Mouse (Mus musculus): ENCODE results near the gene Trim31. TPM values are rescaled to one million over a fixed set of nuclear protein-coding genes. Genes with fewer than 3 reads are reported as not detected.

Trim31 gene
- polyA plus RNA-seq, 1 experiment from 2014 or later = not detected

DNA sequence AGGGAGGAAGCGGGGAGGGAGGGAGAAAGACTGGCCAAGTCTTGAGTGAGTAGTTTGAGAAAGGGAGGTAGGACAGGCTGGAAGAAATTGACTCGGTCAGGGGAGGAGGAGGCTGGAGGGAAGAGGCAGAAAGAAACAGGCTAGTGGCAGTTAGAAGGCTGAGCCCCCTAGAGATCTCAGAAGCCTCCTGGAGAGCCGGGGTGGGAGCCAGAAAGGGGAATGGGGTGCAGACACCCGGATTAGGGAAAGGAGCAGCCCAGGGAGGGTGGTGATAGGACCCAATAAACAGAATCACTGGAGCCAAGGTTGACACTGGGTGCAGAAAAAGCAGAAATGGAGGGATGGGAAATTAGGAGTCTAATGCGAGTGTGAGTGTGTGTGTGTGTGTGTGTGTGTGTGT, 45.8 kb downstream of the Trim31 start:
- 19% methylated on average over 5 of the region's 5 CpGs for WGBS
- Histone ChIP-seq H3K4me1 (ENCODE audit: control insufficient read depth, insufficient read depth, low read length) (peaks cover 12% of the 10 kb centered on the region), H3K27me3 (ENCODE audit: control insufficient read depth, insufficient read depth, low read length) (peaks cover 38% of the 10 kb centered on the region), H3K4me2 (ENCODE audit: low read depth, severe bottlenecking) (0 out of 2 replicates have a peak overlapping the region, but pooled peaks have one; percentile 67), H3K27ac (replicated peaks; ENCODE audit: low read depth, low read length) (no peak overlapping the region), H3K9ac (ENCODE audit: low read length) (no peak overlapping the region), H3K36me3 (ENCODE audit: control insufficient read depth, insufficient read depth, low read length) (no peaks in the 10 kb centered on the region), H3K9me3 (ENCODE audit: control insufficient read depth, low read length) (no peaks in the 10 kb centered on the region), H3K4me3 (ENCODE audit: low read depth, low read length) (no peak overlapping the region)
- DNase-seq (ENCODE audit: low spot score) = no peak
- no peak for ATAC-seq (ENCODE audit: insufficient number of reproducible peaks, low FRiP score, low TSS enrichment, low read depth)

DNA sequence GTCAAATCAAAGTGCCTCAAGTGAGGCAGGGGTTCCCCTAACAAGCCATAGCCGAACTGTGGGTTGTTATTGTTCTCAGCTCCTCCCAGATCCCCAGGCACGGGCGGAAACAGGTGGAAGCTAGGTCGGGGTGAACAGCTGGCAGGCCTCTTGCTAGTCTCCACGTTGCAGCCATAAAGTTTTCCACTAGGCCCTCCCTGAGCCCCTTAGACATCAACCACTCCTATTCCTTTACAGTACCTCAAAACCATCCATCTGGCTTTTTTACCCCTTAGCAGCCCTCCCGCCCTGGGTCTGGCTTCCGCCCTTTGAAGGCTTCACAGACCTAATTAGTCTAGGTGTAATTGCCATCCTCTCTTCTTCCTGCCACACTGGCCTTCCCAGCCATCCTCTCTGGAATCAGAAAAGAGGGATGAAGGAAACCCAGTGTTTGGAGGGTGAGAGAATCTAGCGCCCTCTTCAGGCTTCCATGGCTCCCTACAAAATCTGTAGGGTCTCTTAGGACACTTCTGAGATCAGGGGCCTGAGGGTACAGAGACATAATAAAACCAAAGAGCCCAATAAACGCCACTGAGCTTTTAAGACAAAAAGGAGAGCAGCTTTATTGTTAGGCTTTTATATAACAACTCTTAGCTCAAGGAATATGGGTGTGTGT, 46.3 kb downstream of the Trim31 start:
- peak; percentile 60 for DNase-seq (ENCODE audit: low spot score)
- 3% methylated on average over 9 of the region's 9 CpGs for WGBS
- no peak overlapping the region for H3K27ac ChIP-seq (replicated peaks; ENCODE audit: low read depth, low read length)
- no peak overlapping the region for H3K4me3 ChIP-seq (ENCODE audit: low read depth, low read length)
- H3K9me3 ChIP-seq (ENCODE audit: control insufficient read depth, low read length) = no peaks in the 10 kb centered on the region
- peaks cover 12% of the 10 kb centered on the region for H3K4me1 ChIP-seq (ENCODE audit: control insufficient read depth, insufficient read depth, low read length)
- no peak overlapping the region for H3K4me2 ChIP-seq (ENCODE audit: low read depth, severe bottlenecking)
- no peaks in the 10 kb centered on the region for H3K36me3 ChIP-seq (ENCODE audit: control insufficient read depth, insufficient read depth, low read length)
- peaks cover 38% of the 10 kb centered on the region for H3K27me3 ChIP-seq (ENCODE audit: control insufficient read depth, insufficient read depth, low read length)
- no peak overlapping the region for H3K9ac ChIP-seq (ENCODE audit: low read length)
- ATAC-seq (ENCODE audit: insufficient number of reproducible peaks, low FRiP score, low TSS enrichment, low read depth) = peak; percentile 52; the same call in 1 of the 2 replicates

GRCm38 (mm10) chr17:36947051-36947819, 49.3 kb downstream of the Trim31 start:
- H3K27me3 ChIP-seq (ENCODE audit: control insufficient read depth, insufficient read depth, low read length) = peaks cover 29% of the 10 kb centered on the region
- ATAC-seq (ENCODE audit: insufficient number of reproducible peaks, low FRiP score, low TSS enrichment, low read depth) (peak; percentile 40), DNase-seq (ENCODE audit: low spot score) (peak; percentile 68)
- peak overlapping the region; percentile 94 for H3K4me2 ChIP-seq (ENCODE audit: low read depth, severe bottlenecking)
- no peaks in the 10 kb centered on the region for H3K36me3 ChIP-seq (ENCODE audit: control insufficient read depth, insufficient read depth, low read length)
- peaks cover 14% of the 10 kb centered on the region for H3K4me1 ChIP-seq (ENCODE audit: control insufficient read depth, insufficient read depth, low read length)
- WGBS = 2% methylated on average over 62 of the region's 62 CpGs
- H3K4me3 ChIP-seq (ENCODE audit: low read depth, low read length) = peak overlapping the region; percentile 42
- peak overlapping the region; percentile 70 for H3K9ac ChIP-seq (ENCODE audit: low read length)
- no peak overlapping the region for H3K27ac ChIP-seq (replicated peaks; ENCODE audit: low read depth, low read length)
- no peaks in the 10 kb centered on the region for H3K9me3 ChIP-seq (ENCODE audit: control insufficient read depth, low read length)

- Histone ChIP-seq H3K9ac (ENCODE audit: low read length) (no peak overlapping the region), H3K9me3 (ENCODE audit: control insufficient read depth, low read length) (no peaks in the 10 kb centered on the region), H3K4me2 (ENCODE audit: low read depth, severe bottlenecking) (no peak overlapping the region), H3K4me3 (ENCODE audit: low read depth, low read length) (no peak overlapping the region), H3K27ac (replicated peaks; ENCODE audit: low read depth, low read length) (no peak overlapping the region), H3K4me1 (ENCODE audit: control insufficient read depth, insufficient read depth, low read length) (peaks cover 10% of the 10 kb centered on the region), H3K27me3 (ENCODE audit: control insufficient read depth, insufficient read depth, low read length) (peaks cover 19% of the 10 kb centered on the region), H3K36me3 (ENCODE audit: control insufficient read depth, insufficient read depth, low read length) (no peaks in the 10 kb centered on the region)
- ATAC-seq (ENCODE audit: insufficient number of reproducible peaks, low FRiP score, low TSS enrichment, low read depth) (no peak), DNase-seq (ENCODE audit: low spot score) (no peak)
- 94% methylated on average over 1 of the region's 1 CpGs for WGBS
Measured at GRCm38 (mm10) chr17:36948286-36948685, 50.4 kb downstream of the Trim31 start.

DNA sequence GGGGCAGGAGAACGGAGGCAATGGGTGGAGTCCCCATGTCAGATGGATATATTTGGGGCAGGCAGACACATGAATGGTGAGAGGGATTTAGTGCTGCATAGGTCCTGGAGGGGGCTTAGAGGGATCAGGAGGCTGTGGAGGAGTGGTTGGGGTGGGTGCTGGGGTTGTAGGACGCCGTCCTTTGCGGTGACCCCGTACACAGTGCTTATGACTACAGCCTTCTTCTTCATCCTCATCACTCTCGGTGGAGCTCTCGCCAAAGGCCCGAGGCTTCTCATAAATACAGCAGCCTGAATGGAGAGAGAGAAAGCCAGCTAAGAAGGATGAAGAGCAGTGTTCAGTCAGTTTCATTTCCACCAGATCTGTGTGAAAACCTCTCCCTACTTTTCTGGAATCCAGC, 51.3 kb downstream of the Trim31 start:
- Histone ChIP-seq H3K9me3 (ENCODE audit: control insufficient read depth, low read length) (no peaks in the 10 kb centered on the region), H3K4me3 (ENCODE audit: low read depth, low read length) (no peak overlapping the region), H3K4me2 (ENCODE audit: low read depth, severe bottlenecking) (no peak overlapping the region), H3K27ac (replicated peaks; ENCODE audit: low read depth, low read length) (no peak overlapping the region), H3K9ac (ENCODE audit: low read length) (no peak overlapping the region), H3K27me3 (ENCODE audit: control insufficient read depth, insufficient read depth, low read length) (peaks cover 15% of the 10 kb centered on the region), H3K4me1 (ENCODE audit: control insufficient read depth, insufficient read depth, low read length) (peaks cover 5% of the 10 kb centered on the region; the same call in 1 of the 2 replicates), H3K36me3 (ENCODE audit: control insufficient read depth, insufficient read depth, low read length) (no peaks in the 10 kb centered on the region)
- ATAC-seq (ENCODE audit: insufficient number of reproducible peaks, low FRiP score, low TSS enrichment, low read depth) (no peak), DNase-seq (ENCODE audit: low spot score) (no peak)
- 94% methylated on average over 8 of the region's 8 CpGs for WGBS

DNA sequence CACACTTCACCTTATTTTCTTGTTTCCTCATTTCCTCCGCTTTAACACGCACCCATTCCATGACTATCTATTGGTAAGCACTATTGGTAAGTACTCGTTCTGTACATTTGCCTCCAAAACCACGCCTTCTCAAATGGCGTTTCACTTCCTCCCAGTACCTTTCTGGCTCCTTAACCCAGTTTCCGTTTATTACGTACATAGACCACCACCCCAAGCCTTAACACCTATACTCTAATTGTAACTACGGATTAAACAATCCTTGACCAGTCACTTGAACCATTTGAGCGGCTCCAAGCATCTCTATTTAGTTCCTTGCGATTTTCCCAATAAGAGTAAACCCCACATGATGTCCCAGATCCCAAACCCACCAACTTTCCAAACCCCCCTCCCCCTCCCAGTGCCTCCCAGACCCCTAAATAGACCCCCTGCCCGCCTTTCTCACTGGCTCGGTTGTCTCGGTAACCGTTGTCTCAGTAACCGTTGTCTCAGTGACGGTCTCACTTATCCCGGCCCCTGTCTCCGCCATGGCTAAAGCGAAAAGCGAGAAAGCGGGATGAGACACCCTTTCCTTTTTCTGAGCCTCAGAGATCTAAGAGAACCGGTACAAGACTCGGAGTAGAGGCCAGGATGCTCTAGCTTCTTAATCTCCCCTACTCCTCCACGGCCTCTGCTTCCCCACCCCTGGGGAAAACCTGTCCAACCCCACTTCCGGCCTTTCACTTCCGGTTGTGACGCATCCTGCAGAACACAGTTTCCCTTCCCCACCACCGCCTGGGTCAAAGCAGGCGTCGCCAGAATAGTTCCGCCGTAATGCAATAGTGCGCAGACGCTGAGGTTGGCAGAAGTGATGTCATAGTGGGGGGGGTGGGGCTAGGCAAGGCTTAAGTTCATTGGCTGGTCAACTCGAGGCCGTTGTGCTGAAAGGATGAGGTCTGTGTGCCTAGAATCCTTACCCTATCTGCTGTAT, 53.3 kb downstream of the Trim31 start, which contains the start of gene Ppp1r11:
TSS of gene Ppp1r11 (minus strand) at position 761 of the 967 bp plus-strand sequence.
- 3% methylated on average over 36 of the region's 36 CpGs for WGBS
- no peak within 1 kb of the TSS for H3K27ac ChIP-seq (replicated peaks; ENCODE audit: low read depth, low read length)

DNA sequence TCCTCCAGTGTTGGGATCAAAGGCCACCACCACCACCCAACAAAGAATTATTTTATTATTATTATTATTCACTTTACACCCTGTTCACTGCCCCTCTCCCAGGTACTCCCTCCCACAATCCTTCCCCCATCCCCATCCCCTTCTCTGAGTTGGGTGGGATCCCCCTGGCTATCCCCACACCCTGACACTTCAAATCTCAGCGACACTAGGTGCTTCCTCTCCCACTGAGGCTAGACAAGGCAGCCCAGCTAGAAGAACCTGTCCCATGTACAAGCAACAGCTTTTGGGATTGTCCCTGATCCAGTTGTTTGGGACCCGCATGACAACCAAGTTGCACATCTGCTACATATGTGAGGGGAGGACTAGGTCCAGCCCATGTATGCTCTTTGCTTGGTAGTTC, 54.7 kb downstream of the Trim31 start:
- 92% methylated on average over 2 of the region's 2 CpGs for whole genome bisulfite sequencing
- DNase-seq (ENCODE audit: low spot score) = no peak
- Histone ChIP-seq H3K9me3 (ENCODE audit: control insufficient read depth, low read length) (no peaks in the 10 kb centered on the region), H3K4me1 (ENCODE audit: control insufficient read depth, insufficient read depth, low read length) (peaks cover 5% of the 10 kb centered on the region; the same call in 1 of the 2 replicates), H3K4me3 (ENCODE audit: low read depth, low read length) (no peak overlapping the region), H3K27me3 (ENCODE audit: control insufficient read depth, insufficient read depth, low read length) (no peaks in the 10 kb centered on the region), H3K27ac (replicated peaks; ENCODE audit: low read depth, low read length) (no peak overlapping the region), H3K4me2 (ENCODE audit: low read depth, severe bottlenecking) (no peak overlapping the region), H3K36me3 (ENCODE audit: control insufficient read depth, insufficient read depth, low read length) (no peaks in the 10 kb centered on the region), H3K9ac (ENCODE audit: low read length) (no peak overlapping the region)
- no peak for ATAC-seq (ENCODE audit: insufficient number of reproducible peaks, low FRiP score, low TSS enrichment, low read depth)

More for the DNA sequence above, 53.3 kb downstream of the Trim31 start, which contains the start of gene Ppp1r11:
- Histone ChIP-seq H3K9ac (ENCODE audit: low read length) (peak within 1 kb of the TSS; percentile 59), H3K4me2 (ENCODE audit: low read depth, severe bottlenecking) (peak within 1 kb of the TSS; percentile 66), H3K36me3 (ENCODE audit: control insufficient read depth, insufficient read depth, low read length) (no peaks in the 10 kb centered on the region), H3K27me3 (ENCODE audit: control insufficient read depth, insufficient read depth, low read length) (peaks cover 1% of the 10 kb centered on the region; the same call in 1 of the 2 replicates), H3K9me3 (ENCODE audit: control insufficient read depth, low read length) (no peaks in the 10 kb centered on the region), H3K4me3 (ENCODE audit: low read depth, low read length) (peak within 1 kb of the TSS; percentile 56), H3K4me1 (ENCODE audit: control insufficient read depth, insufficient read depth, low read length) (0 out of 2 replicates have a peak, but pooled peaks cover 2% of the 10 kb centered on the region)
- peak; percentile 96 for DNase-seq (ENCODE audit: low spot score)
- peak; percentile 93 for ATAC-seq (ENCODE audit: insufficient number of reproducible peaks, low FRiP score, low TSS enrichment, low read depth)

DNA sequence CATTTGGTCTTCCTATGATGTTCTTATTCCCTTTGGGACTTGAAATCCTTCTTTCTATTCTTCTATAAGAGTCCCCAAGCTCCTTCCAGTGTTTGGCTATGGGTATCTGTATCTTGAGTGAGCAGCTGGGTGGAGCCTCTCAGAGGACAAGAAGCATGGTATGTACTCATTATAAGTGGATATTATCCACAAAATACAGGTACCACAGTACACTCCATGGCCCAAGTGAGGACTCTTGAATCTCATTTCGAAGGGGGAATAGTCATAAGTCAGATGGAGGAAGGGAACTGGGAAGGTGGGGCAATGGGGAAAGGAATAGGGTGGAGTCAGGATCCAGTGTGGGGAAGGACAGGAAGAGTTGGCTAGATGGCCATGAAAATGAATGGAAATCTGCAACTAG, 55.1 kb downstream of the Trim31 start:
- 75% methylated on average over 1 of the region's 1 CpGs for WGBS
- no peak for DNase-seq (ENCODE audit: low spot score)
- no peaks in the 10 kb centered on the region for H3K36me3 ChIP-seq (ENCODE audit: control insufficient read depth, insufficient read depth, low read length)

More for the DNA sequence above, 55.1 kb downstream of the Trim31 start:
- no peak overlapping the region for H3K4me3 ChIP-seq (ENCODE audit: low read depth, low read length)
- no peak overlapping the region for H3K27ac ChIP-seq (replicated peaks; ENCODE audit: low read depth, low read length)
- no peak overlapping the region for H3K9ac ChIP-seq (ENCODE audit: low read length)
- H3K4me1 ChIP-seq (ENCODE audit: control insufficient read depth, insufficient read depth, low read length) = peaks cover 6% of the 10 kb centered on the region; the same call in 1 of the 2 replicates
- no peaks in the 10 kb centered on the region for H3K9me3 ChIP-seq (ENCODE audit: control insufficient read depth, low read length)
- H3K4me2 ChIP-seq (ENCODE audit: low read depth, severe bottlenecking) = no peak overlapping the region
- ATAC-seq (ENCODE audit: insufficient number of reproducible peaks, low FRiP score, low TSS enrichment, low read depth) = no peak
- no peaks in the 10 kb centered on the region for H3K27me3 ChIP-seq (ENCODE audit: control insufficient read depth, insufficient read depth, low read length)

All from limb, embryonic 11.5 days (tissue).